Mouse (Mus musculus): ENCODE data around the gene Vamp1. TPM values are rescaled to one million over a fixed set of nuclear protein-coding genes. Genes with fewer than 3 reads are reported as not detected.

Gene Vamp1
- total RNA-seq, 2 experiments from 2014 or later: 111 to 145 TPM

- no peak for DNase-seq (ENCODE audit: low spot score in 2 of 2)
Observed at GRCm38 (mm10) chr6:125210436-125210835, 4.9 kb upstream of the Vamp1 start.

DNA sequence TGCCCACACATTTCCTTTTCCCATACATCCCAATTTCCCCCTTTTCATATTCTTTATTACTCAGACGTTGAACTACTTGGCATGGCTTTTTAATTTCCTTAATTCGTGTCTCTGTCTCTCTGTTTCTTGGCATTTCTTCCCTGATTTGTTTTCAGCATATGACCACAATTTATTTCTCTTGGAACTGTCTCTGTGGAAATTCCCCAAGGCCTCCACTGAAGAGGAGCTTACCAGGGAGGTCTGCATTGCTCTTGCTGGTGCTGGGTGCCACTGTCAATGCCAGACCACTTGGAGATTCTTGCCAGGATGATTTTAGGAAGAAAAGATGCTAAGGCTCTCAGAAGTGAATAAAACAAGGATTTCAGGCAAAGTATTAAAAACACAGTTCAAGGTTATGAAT, 2.7 kb upstream of the Vamp1 start:
- no peak for DNase-seq (ENCODE audit: low spot score in 2 of 2)

DNA sequence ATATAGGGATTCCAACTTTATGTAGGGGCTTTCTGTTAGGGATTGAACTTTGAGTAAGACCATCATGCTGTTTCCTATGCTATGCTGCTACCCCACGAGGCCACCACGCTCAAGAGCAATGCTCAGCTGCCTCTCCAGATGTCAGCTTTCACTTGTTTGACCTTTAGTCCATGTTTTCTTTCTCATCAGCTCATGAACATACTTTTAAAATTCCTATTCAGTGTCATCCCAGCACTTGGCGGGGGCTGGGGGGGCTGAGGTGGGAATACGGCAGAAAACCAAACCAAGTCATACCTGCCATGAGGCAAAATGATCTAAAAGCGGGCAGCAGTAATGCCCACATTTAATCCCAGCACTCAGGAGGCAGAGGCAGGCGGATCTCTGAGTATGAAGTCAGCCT, 2.2 kb upstream of the Vamp1 start:
- DNase-seq (ENCODE audit: low spot score in 2 of 2): no peak

- no peak for DNase-seq (ENCODE audit: low spot score in 2 of 2)
Observed at GRCm38 (mm10) chr6:125213715-125214114, 1.6 kb upstream of the Vamp1 start.

- DNase-seq (ENCODE audit: low spot score in 2 of 2): no peak
Observed at GRCm38 (mm10) chr6:125216898-125217297, 1.5 kb downstream of the Vamp1 start.

DNA sequence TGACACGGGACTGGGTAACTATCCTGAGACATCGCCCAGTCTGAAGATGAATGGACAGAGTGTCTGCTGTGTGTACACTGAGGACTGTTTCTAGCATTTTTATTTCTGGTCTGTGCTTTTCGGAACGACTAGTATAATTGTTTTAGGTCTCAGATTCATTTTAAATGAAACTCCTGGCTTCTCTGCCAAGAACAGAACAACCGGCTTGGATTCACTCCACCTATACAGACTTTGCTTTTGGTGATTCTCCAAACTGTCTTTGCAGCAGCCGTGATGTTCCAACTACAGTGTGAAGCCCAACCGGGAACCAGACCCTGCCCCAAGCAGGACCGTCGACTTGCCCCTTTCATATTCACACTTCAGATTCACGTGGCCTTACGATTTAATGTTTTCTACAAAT, 2.5 kb downstream of the Vamp1 start:
- no peak for DNase-seq (ENCODE audit: low spot score in 2 of 2)

- DNase-seq (ENCODE audit: low spot score in 2 of 2): peak; percentile 58 to 64
Observed at GRCm38 (mm10) chr6:125218963-125219362, 3.6 kb downstream of the Vamp1 start.

DNA sequence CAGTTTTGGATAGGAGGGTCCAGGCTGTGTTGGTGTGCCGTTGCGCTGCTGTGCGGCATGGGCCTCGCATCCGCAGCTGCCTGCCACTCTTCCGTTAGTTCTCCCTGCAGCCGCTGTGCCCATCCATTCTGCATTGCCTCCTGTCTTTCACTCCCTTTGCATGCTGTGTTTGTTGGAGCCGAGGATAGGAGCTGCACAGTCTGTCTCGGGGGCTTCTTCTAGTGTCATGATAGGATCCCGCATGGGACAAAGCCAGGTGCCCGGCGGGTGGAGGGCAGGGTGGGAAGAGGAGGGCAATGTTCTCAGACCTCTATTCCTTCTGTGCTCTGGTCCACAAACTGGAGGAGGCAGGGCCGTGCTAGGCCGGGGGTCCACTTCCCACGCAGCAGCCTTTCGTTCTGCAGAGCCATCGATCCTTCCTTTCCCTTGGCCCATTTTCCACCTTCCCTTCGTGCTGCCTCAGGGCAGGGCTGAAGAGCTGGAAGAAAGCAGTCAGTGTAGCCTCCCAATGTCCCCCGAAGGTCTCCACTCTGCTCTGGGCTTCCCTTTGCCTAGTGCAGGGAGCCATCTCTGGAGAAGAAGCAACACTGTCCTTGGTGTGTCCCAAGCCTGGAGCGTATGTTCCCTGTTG, 5.9 kb downstream of the Vamp1 start:
- no peak for DNase-seq (ENCODE audit: low spot score in 2 of 2)

DNA sequence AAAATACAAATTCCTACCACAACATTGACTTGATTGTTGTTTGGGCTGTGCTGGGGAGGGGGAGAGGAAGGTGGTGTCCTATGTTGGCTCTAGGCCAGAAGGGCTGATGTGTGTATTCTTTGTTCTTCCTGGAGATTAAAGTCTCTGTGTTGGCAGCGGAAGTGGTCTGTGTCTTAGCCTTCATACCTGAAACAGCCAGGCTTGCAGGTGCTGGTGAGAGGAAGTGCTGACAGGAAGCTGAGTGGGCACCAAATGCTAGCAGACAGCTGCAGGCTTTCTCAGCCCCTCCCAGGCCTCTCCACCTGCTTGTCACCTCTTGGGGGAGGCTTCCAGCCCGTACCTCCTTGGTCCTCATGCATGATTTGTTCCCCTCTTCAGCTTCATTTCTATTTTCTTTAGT, 6.8 kb downstream of the Vamp1 start:
- no peak for DNase-seq (ENCODE audit: low spot score in 2 of 2)

DNA sequence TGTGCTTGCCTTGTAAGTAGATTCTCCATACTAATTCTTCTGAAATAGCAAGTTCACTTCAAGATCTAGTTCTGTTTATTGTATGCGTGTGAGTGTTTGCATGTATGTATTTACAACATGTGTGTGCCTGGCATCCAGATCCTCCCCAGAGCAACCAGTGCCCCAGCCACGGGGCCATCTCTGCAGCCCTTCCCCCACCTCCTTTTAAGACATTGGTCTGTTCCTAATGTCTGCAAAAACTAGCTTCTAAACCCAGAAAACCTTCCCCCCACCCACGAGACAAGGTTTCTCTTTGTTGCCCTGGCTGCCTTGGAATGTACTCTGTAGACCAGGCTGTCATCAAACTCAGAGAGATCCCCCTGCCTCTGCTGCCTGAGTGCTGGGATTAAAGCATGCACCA, 7.2 kb downstream of the Vamp1 start:
- no peak for DNase-seq (ENCODE audit: low spot score in 2 of 2)

- DNase-seq (ENCODE audit: low spot score in 2 of 2): peak in 1 of 2 experiments; percentile 55
Observed at GRCm38 (mm10) chr6:125225518-125226115, 10.3 kb downstream of the Vamp1 start.

DNA sequence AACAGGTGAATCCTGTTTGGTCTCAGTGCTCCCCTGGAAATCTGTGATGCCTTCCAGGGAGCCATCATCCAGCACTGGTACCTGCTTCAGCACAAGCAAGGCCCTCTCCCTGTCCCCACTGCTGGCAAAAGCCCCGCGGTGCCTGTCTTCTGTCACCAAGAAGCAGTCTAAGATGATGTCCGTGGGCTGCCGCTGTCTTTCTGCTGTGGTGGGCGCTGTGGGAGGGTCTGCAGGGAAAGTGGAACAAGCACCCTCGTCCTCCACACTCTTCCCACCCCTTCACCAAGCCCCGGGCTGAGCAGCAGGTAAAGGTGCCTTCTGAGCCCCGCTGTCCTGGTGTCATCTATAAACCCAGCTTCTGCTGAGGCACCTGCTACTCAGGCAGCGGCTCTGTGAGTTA, 15.2 kb downstream of the Vamp1 start:
- DNase-seq (ENCODE audit: low spot score in 2 of 2): no peak

DNA sequence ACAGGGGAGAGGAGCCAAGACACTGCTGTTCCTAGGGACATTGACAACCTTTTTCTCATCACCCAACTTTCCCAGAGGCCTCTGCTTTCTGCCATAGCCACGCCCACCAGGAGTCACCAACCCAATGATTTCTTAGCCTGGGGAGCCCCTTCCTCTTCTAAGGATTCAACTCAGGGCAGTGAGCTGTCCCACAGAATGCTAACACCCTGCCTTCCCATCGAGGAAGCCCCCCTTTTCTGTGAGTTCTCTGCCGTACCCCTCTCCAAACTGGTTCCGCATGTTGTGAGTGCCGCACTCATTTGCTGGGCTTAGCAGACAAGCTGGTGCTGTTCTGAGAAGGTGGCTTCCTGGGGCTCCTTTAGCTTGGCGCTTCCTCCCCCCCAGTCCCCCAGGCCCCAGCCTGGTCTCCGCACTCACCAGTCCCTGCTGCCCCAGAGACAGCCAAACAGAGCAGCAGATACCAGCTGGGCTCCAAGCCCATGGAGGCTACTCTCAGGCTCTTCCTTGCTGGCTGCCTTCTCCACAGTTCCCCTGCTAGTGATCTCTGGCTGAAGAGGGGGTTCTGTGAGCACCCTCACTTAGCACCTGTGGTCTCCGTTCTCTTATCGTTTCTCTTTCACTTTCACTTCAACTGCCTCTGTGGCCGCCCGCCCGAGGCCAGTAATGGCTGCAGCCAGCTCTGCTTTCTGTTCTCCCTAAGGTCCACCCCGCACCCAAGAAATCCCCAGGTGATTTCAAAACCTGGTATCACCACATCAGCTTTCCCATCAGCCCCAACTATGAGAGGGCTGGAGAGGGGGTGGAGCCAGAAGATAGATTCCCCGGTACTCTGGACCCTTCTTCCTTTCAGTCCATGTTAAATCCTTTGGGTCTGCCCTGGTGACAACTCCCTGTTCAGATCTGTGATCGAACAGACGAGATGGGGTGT, 16.0 kb downstream of the Vamp1 start, which contains the start of gene Tapbpl:
TSS of gene Tapbpl (minus strand) at position 744 of the 928 bp plus-strand sequence.
- DNase-seq (ENCODE audit: low spot score in 2 of 2): peak in 1 of 2 experiments; percentile 51

- no peak for DNase-seq (ENCODE audit: low spot score in 2 of 2)
Observed at GRCm38 (mm10) chr6:125232045-125232437, 16.7 kb downstream of the Vamp1 start.

DNA sequence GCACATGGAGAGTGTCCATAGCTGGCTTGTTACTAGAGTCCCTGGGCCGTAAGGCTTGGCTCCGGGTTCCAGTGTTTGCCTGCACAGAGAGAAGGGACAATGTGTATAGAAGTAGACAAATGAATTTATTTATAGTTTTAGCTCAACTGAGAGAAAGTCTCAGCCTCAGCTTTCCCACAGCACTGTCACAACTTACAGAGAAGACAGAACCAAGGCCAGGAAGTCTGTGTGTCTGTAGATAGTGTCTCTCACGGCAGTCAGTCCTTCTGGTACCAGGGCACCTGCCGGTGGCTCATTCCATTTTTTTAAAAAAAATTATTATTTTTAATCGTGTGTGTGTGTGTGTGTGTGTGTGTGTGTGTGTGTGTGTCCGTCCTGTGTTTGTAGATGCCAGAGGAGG, 17.2 kb downstream of the Vamp1 start:
- DNase-seq (ENCODE audit: low spot score in 2 of 2): no peak

DNA sequence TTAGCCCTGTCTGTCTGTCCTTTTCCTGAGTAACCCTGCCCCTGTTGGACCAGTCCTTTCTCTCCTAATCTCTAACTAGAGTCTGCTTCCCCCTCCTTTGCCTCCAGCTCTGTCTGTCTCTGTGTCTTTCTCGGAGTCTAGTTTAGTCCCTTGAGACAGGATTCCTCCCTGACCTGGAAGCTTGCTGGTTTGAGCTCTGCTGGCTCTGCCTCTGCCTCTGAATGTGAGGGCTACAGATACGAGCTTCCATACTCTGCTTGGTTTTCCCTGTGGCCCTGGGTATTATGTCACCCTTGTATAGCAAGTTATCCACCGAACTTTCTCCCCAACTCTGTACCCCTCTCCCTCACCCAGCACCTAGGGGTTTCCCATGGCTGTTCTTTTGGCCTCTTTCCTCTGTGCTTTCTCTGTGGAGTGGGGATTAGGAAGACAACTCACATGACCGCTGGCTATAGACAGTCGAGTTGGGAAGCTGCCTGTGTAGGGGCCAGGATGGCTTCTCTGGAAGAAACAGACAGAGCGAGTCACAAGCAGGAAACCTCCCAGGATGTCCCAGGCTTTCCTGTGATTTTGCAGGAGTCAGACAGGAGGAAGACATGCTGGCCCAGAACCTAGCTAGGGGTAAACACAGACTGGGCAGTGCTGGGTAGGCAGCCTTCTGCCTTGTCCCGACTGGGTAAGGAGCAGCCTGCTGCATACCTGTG, 18.6 kb downstream of the Vamp1 start:
- no peak for DNase-seq (ENCODE audit: low spot score in 2 of 2)

GRCm38 (mm10) chr6:125234520-125234828, 19.1 kb downstream of the Vamp1 start:
- DNase-seq (ENCODE audit: low spot score in 2 of 2): no peak

GRCm38 (mm10) chr6:125236341-125236740, 21.0 kb downstream of the Vamp1 start:
- no peak for DNase-seq (ENCODE audit: low spot score in 2 of 2)

GRCm38 (mm10) chr6:125236782-125237181, 21.4 kb downstream of the Vamp1 start, which contains the start of gene Cd27:
Gene Cd27, minus strand, starts transcription at chr6:125237010.
- DNase-seq (ENCODE audit: low spot score in 2 of 2): no peak

GRCm38 (mm10) chr6:125237421-125237820, 22.1 kb downstream of the Vamp1 start:
- DNase-seq (ENCODE audit: low spot score in 2 of 2): no peak

DNA sequence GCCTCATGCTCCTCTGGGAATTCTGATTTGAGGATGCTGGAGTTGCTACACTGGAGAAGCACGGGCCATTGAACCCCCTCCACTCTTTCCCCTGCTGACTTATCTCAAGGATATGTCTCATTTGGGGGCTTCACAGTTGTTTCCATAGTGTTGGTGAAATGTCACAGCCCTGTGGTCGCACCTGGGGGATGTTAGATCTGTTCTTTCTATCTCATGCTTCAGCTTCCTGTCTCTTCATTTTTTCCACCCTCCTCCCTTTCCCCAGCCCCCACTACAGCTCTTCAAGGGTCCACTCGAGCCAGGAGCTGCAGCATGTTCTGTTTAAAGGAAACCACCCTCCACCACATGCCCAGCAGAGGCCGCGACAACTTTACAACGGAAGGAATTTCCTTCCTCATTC, 23.0 kb downstream of the Vamp1 start:
- DNase-seq (ENCODE audit: low spot score in 2 of 2): no peak

GRCm38 (mm10) chr6:125239547-125239946, 24.2 kb downstream of the Vamp1 start:
- no peak for DNase-seq (ENCODE audit: low spot score in 2 of 2)

All from left cerebral cortex, adult 18-20 months (tissue).